Mouse (Mus musculus): ENCODE measurements at regions not wholly inside any gene's neighbourhood (a gene's known extent, or its start where the extent isn't known, plus 50 kb on each side); places are given as distances from the start of the nearest gene placed in this dataset.

DNA sequence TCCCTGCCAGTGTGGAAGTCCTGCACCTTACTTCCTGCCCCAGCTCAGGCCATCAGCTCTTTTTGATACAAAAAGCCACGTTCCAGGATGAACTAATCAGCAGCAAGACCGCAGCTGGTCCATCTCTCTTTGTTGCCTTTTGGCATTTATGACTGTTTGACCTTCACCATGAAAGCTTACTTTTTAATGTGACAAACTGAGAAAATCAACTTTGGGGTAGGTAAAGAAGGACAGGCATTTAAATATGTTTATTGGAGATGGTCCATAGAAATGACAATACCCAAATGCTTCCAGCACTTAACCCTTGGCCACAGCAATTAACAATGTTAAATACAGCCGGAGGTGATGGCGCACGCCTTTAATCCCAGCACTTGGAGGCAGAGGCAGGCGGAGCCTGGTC lies 3299.2 kb upstream of the Gm7489 start:
- no peak for TF ChIP-seq CTCF (IDR thresholded peaks at IDR 0.05)
- peaks cover 4% of the 10 kb centered on the region for H3K27me3 ChIP-seq
- ATAC-seq (no peak), DNase-seq (ENCODE audit: low read depth, low spot score) (no peak)
- ChIA-PET POLR2A (no interaction called here), CTCF (interaction anchor here (0.9 to 2.7 kb wide), 2 partner anchors 20 to 25 kb away, joined by 3 to 9 read pairs; no protein-coding TSS in a partner anchor)
- in situ Hi-C loops (cut with MboI; ENCODE audit: low pct_unique_long_range_greater_than_20kb) = no loop called here
